Mouse (Mus musculus): ENCODE data around the gene Hist1h2bn.

GRCm38 (mm10) chr13:21729544-21729943 lies 24.4 kb upstream of the Hist1h2bn start:
- TF ChIP-seq CTCF (IDR thresholded peaks at IDR 0.05 in 2 of 3, conservative IDR thresholded peaks at IDR 0.05 in 1 of 3; ENCODE audit: control insufficient read depth in 1 of 3, insufficient read depth in 1 of 3, low read depth in 2 of 3, low read length in 3 of 3, poor library complexity in 1 of 3, severe bottlenecking in 1 of 3) (no peak), TBP (IDR thresholded peaks at IDR 0.05; ENCODE audit: low read depth, low read length) (no peak), POLR2A (IDR thresholded peaks at IDR 0.05; ENCODE audit: control insufficient read depth in 1 of 2, insufficient read depth in 1 of 2, low read depth in 1 of 2, low read length in 2 of 2, poor library complexity in 1 of 2) (no peak), MYC (IDR thresholded peaks at IDR 0.05; ENCODE audit: low read depth, low read length) (no peak), ZNF384 (IDR thresholded peaks at IDR 0.05; ENCODE audit: low read depth, low read length) (no peak), EP300 (IDR thresholded peaks at IDR 0.05; ENCODE audit: low read depth in 1 of 2, low read length in 2 of 2) (no peak), GATA1 (IDR thresholded peaks at IDR 0.05; ENCODE audit: low read depth, low read length) (no peak), ZC3H11A (IDR thresholded peaks at IDR 0.05; ENCODE audit: low read depth, low read length) (no peak), KAT2A (conservative IDR thresholded peaks at IDR 0.05; ENCODE audit: low read depth, low read length) (no peak), RAD21 (IDR thresholded peaks at IDR 0.05; ENCODE audit: low read depth, low read length) (no peak), NELFE (IDR thresholded peaks at IDR 0.05; ENCODE audit: low read depth, low read length) (no peak), MEF2A (IDR thresholded peaks at IDR 0.05; ENCODE audit: extremely low read depth, insufficient replicate concordance, low read depth, low read length, poor library complexity, severe bottlenecking) (no peak), CHD2 (IDR thresholded peaks at IDR 0.05; ENCODE audit: low read length) (no peak), MAX (IDR thresholded peaks at IDR 0.05; ENCODE audit: low read length) (no peak)

Measured in MEL (cell line).